Mouse (Mus musculus) G1E (cell line): ENCODE data around the gene Zg16. TPM values are rescaled to one million over a fixed set of nuclear protein-coding genes. Genes with fewer than 3 reads are reported as not detected.
A peak's percentile ranks its signal among the peaks of the same experiment; 100 is the strongest.

ENCODE experiments used
- ATAC-seq: 2 replicates; pipeline ENCODE4 v1.8.0; 2016; ENCODE audit warnings: mild to moderate bottlenecking; ENCODE audit not compliant: insufficient number of reproducible peaks, poor library complexity, low FRiP score, severe bottlenecking; ENCODE audit errors: extremely low read depth
- DNase-seq: peaks from one replicate; pipeline ENCODE4 v3.0.0; 2012; ENCODE audit warnings: low spot score
- H3K27me3 ChIP-seq: 2 replicates; pipeline ENCODE4 v1.6.1; 2012; ENCODE audit warnings: mild to moderate bottlenecking, low read length, inconsistent platforms; ENCODE audit not compliant: insufficient read depth
- H3K36me3 ChIP-seq: replicated peaks from 2 replicates; pipeline ENCODE3; 2012; ENCODE audit warnings: mild to moderate bottlenecking, inconsistent platforms
- H3K4me1 ChIP-seq: 2 replicates; pipeline ENCODE4 v1.6.1; 2012; ENCODE audit warnings: low read depth, low read length, inconsistent platforms, mixed read lengths; ENCODE audit not compliant: insufficient read depth
- H3K4me3 ChIP-seq: 2 replicates; pipeline ENCODE4 v1.5.1; 2012; ENCODE audit warnings: low read depth, mild to moderate bottlenecking, inconsistent platforms, low read length, moderate library complexity, mixed read lengths
- H3K9me3 ChIP-seq: replicated peaks from 2 replicates; pipeline ENCODE4 v1.6.1; 2012; ENCODE audit warnings: inconsistent platforms
- CTCF ChIP-seq: IDR thresholded peaks from 2 replicates; pipeline ENCODE4 v1.5.1; 2012; ENCODE audit warnings: low read depth, low read length, inconsistent platforms, mixed read lengths
- GATA1 ChIP-seq: IDR thresholded peaks from 2 replicates; pipeline ENCODE4 v1.6.1; 2012; ENCODE audit warnings: borderline replicate concordance, low read length, inconsistent platforms, mixed read lengths
- GATA2 ChIP-seq: IDR thresholded peaks from 2 replicates; pipeline ENCODE4 v1.6.1; 2012; ENCODE audit warnings: low read depth, low read length, inconsistent platforms, borderline replicate concordance
- POLR2AphosphoS5 ChIP-seq: IDR thresholded peaks from 2 replicates; pipeline ENCODE4 v1.6.1; 2012; ENCODE audit warnings: low read depth, low read length, inconsistent platforms; ENCODE audit not compliant: insufficient replicate concordance
- TAL1 ChIP-seq: conservative IDR thresholded peaks from 2 replicates; pipeline ENCODE4 v1.6.1; 2012; ENCODE audit warnings: low read depth, low read length, inconsistent platforms, mixed read lengths
- polyA plus RNA-seq: library from polyadenylated mRNA; stranded (reverse); fragments of >175 nt; gene quantifications from 2 replicates; pipeline ENCODE4 v1.2.3, GENCODE M21; 2012
- total RNA-seq, 2 experiments: library from RNA; stranded (forward) in 1 of 2; stranded (reverse) in 1 of 2; fragments of 200-1000 nt in 1 of 2; fragments of >200 nt in 1 of 2; fragmentation: Nextera tagmentation in 1 of 2; gene quantifications; 2 replicates each; pipeline ENCODE4 v1.2.3; 2014 to 2017

The Zg16 gene
- total and polyA plus RNA-seq, 3 experiments, result 2.9 TPM; not detected in 2

GRCm38 (mm10) chr7:127112921-127113597, 25.9 kb upstream of the Zg16 start:
- Histone ChIP-seq H3K9me3 (no peaks in the 10 kb centered on the region), H3K4me1 (peaks cover 59% of the 10 kb centered on the region), H3K27me3 (no peaks in the 10 kb centered on the region), H3K36me3 (peaks cover 66% of the 10 kb centered on the region), H3K4me3 (no peak overlapping the region)
- DNase-seq (no peak), ATAC-seq (no peak)
- no peak for TF ChIP-seq CTCF
- no peak for TF ChIP-seq GATA1
- no peak for TF ChIP-seq POLR2AphosphoS5
- no peak for TF ChIP-seq TAL1
- TF ChIP-seq GATA2, result no peak

GRCm38 (mm10) chr7:127112251-127112841, 25.2 kb upstream of the Zg16 start:
- ATAC-seq, result no peak
- peaks cover 53% of the 10 kb centered on the region for H3K4me1 ChIP-seq

DNA sequence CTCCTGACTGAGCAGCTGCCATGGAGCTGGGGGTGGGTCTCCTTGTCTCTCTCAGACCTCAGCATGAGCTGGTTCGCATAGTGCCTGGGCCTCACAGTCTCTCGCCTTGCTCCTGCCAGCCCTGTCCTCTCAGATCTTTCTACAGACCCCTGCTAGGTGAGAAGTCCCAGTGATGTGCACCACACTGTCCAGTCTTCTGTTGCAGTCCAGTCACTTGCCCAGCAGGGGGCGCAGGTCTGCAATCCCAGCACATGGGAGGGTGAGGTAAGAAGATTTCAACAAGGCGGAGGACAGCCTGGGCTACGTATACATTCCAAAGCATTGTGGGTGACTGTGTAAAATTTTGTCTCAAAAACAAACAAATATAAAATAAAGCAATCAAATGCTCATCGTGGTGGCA, 24.3 kb upstream of the Zg16 start:
- Histone ChIP-seq H3K4me1 (peaks cover 51% of the 10 kb centered on the region), H3K9me3 (no peaks in the 10 kb centered on the region), H3K27me3 (no peaks in the 10 kb centered on the region), H3K4me3 (no peak overlapping the region), H3K36me3 (peaks cover 74% of the 10 kb centered on the region)
- ATAC-seq (no peak), DNase-seq (no peak)
- TF ChIP-seq GATA1, result no peak
- TF ChIP-seq POLR2AphosphoS5, result no peak
- TF ChIP-seq CTCF, result peak; percentile 80
- TF ChIP-seq TAL1, result no peak
- TF ChIP-seq GATA2, result no peak

More at GRCm38 (mm10) chr7:127112251-127112841, 25.2 kb upstream of the Zg16 start:
- Histone ChIP-seq H3K9me3 (no peaks in the 10 kb centered on the region), H3K36me3 (peaks cover 67% of the 10 kb centered on the region), H3K27me3 (no peaks in the 10 kb centered on the region), H3K4me3 (no peak overlapping the region)
- no peak for DNase-seq
- TF ChIP-seq GATA1 (no peak), GATA2 (no peak), POLR2AphosphoS5 (no peak), TAL1 (no peak), CTCF (no peak)

- no peaks in the 10 kb centered on the region for H3K27me3 ChIP-seq
- H3K36me3 ChIP-seq, result peaks cover 72% of the 10 kb centered on the region
- no peak for TF ChIP-seq POLR2AphosphoS5
- TF ChIP-seq CTCF, result peak; percentile 81
- ATAC-seq (no peak), DNase-seq (peak; percentile 60)
- H3K9me3 ChIP-seq, result no peaks in the 10 kb centered on the region
- H3K4me1 ChIP-seq, result peaks cover 44% of the 10 kb centered on the region
- no peak overlapping the region for H3K4me3 ChIP-seq
These were observed 23.3 kb upstream of the Zg16 start for GRCm38 (mm10) chr7:127110239-127111007.

GRCm38 (mm10) chr7:127105551-127105950, 18.4 kb upstream of the Zg16 start:
- H3K4me1 ChIP-seq, result peaks cover 31% of the 10 kb centered on the region
- H3K4me3 ChIP-seq, result no peak overlapping the region
- no peaks in the 10 kb centered on the region for H3K9me3 ChIP-seq
- ATAC-seq (no peak), DNase-seq (no peak)
- no peaks in the 10 kb centered on the region; the same call in 1 of the 2 replicates for H3K27me3 ChIP-seq
- no peak for TF ChIP-seq POLR2AphosphoS5
- no peak for TF ChIP-seq TAL1
- TF ChIP-seq GATA1, result no peak
- no peak for TF ChIP-seq CTCF
- no peak for TF ChIP-seq GATA2
- H3K36me3 ChIP-seq, result peaks cover 39% of the 10 kb centered on the region

GRCm38 (mm10) chr7:127104560-127105332, 17.6 kb upstream of the Zg16 start:
- peak; percentile 75 for DNase-seq
- no peaks in the 10 kb centered on the region for H3K9me3 ChIP-seq
- no peak for TF ChIP-seq TAL1
- TF ChIP-seq CTCF, result peak; percentile 58; the same call in 1 of the 2 replicates
- ATAC-seq, result peak; percentile 45; the same call in 1 of the 2 replicates
- no peak overlapping the region for H3K4me3 ChIP-seq
- H3K4me1 ChIP-seq, result peaks cover 32% of the 10 kb centered on the region
- peaks cover 33% of the 10 kb centered on the region for H3K36me3 ChIP-seq
- peaks cover 2% of the 10 kb centered on the region; the same call in 1 of the 2 replicates for H3K27me3 ChIP-seq
